Mouse (Mus musculus) liver, embryonic 18 days (tissue): Measurements from ENCODE around the gene Gpc1. TPM values are rescaled to one million over a fixed set of nuclear protein-coding genes. Genes with fewer than 3 reads are reported as not detected.

Source experiments
- polyA plus RNA-seq: library from polyadenylated mRNA; depleted of rRNA; stranded (reverse); fragments of >200 nt; gene quantifications from 2 replicates; pipeline ENCODE4 v1.2.3, GENCODE M21; 2012; rRNA removed

The Gpc1 gene
- 1.8 and 2.3 TPM in 2 replicates for polyA plus RNA-seq

DNA sequence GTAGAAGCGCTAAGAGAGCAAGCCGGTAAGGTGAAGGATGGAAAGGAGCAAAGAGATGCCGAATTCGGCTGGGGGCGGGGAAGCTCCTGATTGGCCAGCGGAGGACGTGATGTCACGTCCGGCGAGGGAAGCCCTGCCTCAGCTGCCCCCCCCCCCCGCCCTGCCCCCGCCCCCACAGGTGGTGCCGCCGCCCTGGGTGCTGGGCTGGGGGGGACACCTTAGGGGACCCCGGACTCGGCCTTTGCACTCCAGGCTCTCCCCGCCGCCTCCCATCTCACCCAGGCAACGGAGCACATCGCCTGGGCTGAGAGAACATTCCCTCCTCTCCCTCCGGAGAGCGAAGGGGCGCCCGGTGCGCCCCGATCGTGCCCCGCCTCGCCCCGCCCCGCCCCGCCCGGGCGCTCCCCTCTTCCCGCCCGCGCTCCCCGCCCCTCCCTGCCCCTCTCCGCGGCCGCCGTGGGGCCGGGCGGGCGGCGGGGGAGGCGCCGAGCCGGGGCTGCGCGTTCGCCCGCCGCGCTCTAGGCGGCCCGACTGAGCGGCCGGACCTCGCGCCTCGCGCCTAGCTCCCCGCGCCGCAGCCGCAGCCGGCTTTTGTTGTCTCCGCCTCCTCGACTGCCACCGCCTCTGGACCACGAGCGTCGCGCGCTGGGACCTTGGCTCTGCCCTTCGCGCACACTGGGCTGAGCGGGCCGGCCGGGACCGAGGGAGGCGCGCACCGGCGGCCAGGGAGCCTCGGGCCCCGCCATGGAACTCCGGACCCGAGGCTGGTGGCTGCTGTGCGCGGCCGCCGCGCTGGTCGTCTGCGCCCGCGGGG lies at the start of gene Gpc1:
TSS of gene Gpc1 (plus strand) at position 458 of the 814 bp plus-strand sequence.

DNA sequence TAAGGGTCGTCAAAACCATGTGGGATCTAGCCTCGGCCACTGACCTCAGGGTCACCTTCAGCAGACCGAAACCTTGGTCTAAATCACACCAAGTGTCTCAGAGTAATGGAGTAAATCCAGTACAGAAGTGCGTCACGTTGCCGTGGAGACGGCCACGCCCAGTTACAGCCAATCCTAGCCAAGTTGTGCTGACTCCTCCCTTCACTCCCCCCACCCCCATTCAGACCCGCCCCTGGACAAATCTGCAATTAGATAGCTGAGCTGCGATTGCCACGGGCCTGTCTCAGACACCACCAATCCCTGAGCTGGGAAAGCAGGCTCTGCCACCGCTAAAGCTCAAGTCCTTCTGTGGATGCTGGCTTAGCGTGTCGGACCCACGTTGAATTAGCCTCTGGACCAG lies 71.3 kb downstream of the Gpc1 start, which contains the start of gene Ankmy1:
TSS of gene Ankmy1 (minus strand) at position 121 of the 400 bp plus-strand sequence.

DNA sequence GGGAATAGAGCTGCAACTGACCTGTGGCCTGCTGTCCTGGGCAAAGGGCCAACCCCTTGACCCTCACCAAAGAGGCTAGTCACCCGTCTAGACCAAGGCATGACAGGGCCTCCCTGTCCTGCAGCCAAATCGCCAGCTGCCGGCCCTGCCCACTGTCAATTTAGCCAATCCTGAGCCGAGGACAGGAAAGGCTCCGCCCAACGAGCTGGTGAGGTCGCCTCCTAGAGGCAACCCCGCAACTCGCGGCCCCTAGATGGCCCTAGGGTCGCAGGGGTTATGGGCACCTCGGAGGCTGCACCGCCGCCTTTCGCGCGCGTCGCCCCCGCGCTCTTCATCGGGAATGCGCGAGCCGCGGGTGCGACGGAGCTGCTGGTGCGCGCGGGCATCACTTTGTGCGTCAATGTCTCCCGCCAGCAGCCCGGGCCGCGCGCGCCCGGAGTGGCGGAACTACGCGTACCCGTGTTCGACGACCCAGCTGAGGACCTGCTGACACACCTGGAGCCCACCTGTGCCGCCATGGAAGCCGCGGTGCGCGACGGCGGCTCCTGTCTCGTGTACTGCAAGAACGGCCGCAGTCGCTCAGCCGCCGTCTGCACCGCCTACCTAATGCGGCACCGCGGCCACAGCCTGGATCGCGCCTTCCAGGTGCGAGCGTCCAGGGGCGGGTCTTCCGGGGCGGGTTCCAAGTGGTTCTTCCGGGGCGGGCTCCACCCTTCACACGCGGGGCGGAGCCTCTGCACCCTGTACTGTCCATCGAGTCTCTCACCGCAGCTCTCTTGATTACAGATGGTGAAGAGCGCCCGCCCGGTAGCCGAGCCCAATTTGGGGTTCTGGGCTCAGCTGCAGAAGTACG lies 75.6 kb downstream of the Gpc1 start, which contains the start of gene Dusp28:
TSS of gene Dusp28 (plus strand) at position 203 of the 853 bp plus-strand sequence.

Other genes with a start within 250 kb of the Gpc1 start
- not detected in 2 replicates for gene Olfr1412, start 245.9 kb upstream of the Gpc1 start, polyA plus RNA-seq
- not detected in 2 replicates for gene Olfr1411, start 237.2 kb upstream of the Gpc1 start, polyA plus RNA-seq
- gene Olfr1410, start 225.9 kb upstream of the Gpc1 start, polyA plus RNA-seq, result not detected in 2 replicates
- not detected in 2 replicates for gene Olfr12, start 213.9 kb upstream of the Gpc1 start, polyA plus RNA-seq
- gene Cops9, start 189.7 kb upstream of the Gpc1 start, polyA plus RNA-seq, result 97.7 and 127 TPM in 2 replicates
- gene Otos, start 182.8 kb upstream of the Gpc1 start, polyA plus RNA-seq, result 0.12 and 0.24 TPM in 2 replicates
- 0.01 and 0.03 TPM in 2 replicates for gene Ankmy1, start 71.3 kb downstream of the Gpc1 start, polyA plus RNA-seq
- gene Dusp28, start 75.3 kb downstream of the Gpc1 start, polyA plus RNA-seq, result 14.2 and 15.5 TPM in 2 replicates
- gene Rnpepl1, start 79.1 kb downstream of the Gpc1 start, polyA plus RNA-seq, result 13.7 and 15.5 TPM in 2 replicates
- gene Capn10, start 102.7 kb downstream of the Gpc1 start, polyA plus RNA-seq, result 33.1 and 38.7 TPM in 2 replicates
- gene Gpr35, start 119.2 kb downstream of the Gpc1 start, polyA plus RNA-seq, result 0.67 and 0.88 TPM in 2 replicates
- gene Aqp12, start 174.7 kb downstream of the Gpc1 start, polyA plus RNA-seq, result 0.04 TPM in 1 of 2 replicates, not detected in the other